Mouse (Mus musculus): ENCODE measurements around the gene Cox10.
A peak's percentile ranks its signal among the peaks of the same experiment; 100 is the strongest.
"Not testable (repeated sequence)": the region's sequence is repeated elsewhere in the genome, so short reads cannot be mapped to it uniquely, and the experiment has no call there.

The Cox10 gene

DNA sequence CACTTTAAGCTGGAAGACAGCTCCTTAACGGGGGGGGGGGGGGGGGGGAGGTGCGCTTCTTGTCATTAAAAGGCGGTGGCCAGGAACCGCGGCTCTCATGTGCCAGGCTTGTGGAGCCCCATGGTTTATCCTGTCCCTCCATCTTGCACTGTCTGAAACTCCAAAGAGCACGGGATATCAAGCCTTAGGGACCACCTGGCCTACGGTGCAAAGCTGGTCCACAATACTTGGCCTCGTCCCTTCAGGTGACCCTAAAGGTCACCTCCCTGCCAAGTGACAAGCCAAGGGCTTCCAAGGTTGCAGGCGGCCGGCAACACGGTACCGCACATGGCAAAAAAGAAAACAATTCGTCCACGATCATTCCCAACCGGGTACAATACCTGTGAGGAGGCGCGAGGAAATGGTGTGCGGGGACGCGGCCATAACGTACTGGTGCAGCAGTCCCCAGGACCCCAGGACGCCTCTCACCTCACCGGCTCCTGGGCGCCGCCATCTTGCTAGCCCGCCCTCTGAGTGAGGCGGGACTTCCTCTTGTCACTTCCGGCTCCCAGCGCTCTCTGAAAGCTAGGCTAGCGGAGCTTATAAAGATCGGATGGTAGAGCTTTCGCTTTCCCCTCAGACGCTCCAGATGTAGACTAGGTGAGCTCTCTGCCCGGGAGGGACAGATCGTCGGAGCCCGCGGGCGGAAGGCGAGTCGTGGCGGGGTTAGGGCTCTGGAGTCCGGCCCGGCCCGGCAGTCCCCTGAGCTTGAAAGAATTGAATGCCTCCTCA lies at the start of gene Cox10:
Gene Cox10, minus strand, starts transcription at position 513 of the 771 bp plus-strand sequence.
- DNase-seq (ENCODE audit: low read depth, low spot score) = peak; percentile 63

DNA sequence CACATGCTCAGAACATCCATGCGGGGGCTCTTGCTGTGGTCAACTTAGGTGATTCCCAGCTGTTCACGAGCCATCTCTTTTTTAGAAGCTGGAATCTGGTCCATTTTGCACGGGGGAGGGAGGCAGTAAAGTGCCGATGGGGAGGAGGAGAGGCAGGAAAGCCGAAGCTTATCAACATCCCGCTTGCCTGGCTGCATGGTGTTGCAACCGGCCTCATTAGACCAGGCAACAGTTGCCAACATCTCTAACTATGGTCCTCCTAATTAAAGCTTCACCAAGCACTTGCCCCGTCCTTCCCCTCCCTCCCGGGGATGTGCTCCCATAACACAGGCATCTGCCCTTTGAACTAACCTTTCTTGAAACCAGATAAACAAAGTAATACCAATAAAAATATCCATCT lies 48.7 kb upstream of the Cox10 start:
- no peak for DNase-seq (ENCODE audit: low read depth, low spot score)

DNA sequence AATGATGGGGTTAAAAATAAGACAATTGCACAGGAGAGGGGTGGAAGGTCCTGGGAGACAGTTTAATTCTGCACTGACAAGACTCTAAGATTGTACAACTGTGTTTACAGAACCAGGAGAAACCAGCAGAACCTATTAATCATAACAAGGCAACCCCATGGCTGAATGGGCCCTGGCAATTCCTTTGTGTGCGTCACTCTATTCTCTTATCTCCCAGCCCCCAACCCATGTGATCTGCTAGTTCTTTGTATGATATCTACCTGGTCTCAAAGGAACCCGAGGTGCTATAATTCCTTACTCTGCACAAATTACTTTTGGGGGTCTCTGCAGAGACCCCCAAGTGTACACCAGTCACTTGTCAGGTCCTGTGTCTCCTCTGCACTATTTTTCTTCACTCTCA lies 46.2 kb upstream of the Cox10 start:
- no peak for DNase-seq (ENCODE audit: low read depth, low spot score)

DNA sequence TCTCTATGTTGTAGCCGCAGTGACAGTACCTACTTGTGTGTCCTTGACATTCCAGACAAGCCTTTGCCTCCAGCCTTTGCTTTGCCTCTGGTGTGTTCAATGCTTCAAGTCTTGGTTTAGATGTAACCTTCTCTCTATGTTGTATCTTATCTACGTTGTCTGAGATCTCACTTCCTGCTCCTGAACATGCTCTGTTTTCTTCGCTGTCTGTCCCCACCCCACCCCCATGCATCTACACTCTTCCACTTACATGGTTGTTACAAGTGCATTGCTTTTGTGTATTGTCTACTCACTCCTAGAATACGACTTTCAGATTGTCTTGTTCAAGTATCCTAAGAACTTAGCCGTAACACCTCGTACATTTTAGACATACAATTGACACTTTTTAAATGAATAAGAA lies 43.9 kb upstream of the Cox10 start:
- DNase-seq (ENCODE audit: low read depth, low spot score) = not testable (repeated sequence)

DNA sequence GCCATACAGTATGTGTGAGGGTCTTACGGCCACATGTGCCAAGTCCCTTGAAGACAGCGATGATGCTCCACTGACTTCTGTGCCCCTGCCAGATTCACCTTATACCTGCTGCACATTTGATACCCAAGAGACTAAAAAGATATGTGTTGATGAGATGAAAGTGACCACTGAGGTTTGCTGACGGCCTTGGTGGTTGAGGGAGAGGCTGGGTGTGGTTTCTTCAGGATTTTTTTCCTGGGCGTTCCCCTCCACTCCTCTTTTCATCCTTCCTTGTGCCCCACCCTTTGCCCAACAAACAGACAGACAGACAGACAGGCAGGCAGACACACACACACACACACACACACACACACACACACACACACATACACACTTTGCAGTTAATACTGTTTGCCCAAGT lies 37.4 kb upstream of the Cox10 start:
- DNase-seq (ENCODE audit: low read depth, low spot score) = no peak

DNA sequence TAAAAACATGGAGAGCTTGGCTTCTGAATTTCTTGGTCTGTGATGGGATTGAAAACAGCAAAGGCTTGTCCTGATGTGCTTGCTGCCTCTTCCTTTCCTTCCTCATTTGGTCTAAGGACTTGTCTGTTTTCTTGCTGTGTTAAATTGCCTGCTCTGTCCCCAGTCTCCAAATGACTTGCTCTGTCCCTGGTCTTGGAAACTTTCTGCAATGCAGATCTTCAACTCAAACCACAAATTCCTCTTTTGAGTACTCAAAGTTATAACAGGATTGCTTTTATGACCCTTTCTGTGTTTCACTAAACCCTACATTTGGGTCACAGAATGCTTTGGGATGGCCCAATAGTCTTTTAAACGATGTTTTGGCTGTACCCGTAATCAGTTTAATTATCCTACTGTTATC lies 36.6 kb upstream of the Cox10 start:
- no peak for DNase-seq (ENCODE audit: low read depth, low spot score)

DNA sequence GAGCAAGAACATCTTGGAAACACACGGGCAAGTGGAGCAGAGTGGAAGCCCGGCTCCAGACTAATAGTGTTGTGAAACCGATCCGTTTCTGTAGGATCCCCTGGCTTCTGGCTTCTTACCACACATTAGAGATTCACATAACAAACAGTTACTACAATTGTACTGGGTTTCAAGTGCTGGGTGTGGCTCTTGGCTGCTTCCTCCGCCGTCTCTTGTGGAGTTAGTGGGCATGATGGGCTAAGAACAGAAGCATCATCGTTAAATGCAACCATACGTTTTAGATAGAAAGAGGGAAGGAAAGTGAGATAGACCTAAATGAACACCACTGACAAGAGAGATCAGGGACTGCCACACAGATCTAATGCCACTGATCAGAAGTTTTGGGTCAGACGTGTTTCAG lies 35.8 kb upstream of the Cox10 start:
- DNase-seq (ENCODE audit: low read depth, low spot score) = no peak

DNA sequence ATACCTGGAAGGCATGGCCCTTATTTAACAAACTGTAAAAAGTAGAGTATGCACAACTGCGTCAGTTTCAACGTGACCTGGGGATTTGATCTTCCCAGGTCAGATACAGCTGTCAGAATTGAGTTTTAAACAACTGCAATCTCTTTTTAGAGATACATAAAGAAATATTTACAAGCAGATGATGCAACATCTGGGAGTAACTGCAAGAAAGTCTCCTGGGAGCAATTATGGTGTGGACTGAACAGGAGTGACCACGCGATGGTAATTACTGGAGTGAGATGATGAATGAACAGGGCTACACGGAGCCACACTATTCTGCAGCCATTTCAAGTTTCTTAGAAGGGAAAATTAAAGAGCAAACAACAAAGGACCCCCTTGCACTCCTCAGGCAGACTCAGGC lies 20.8 kb upstream of the Cox10 start:
- no peak for DNase-seq (ENCODE audit: low read depth, low spot score)

DNA sequence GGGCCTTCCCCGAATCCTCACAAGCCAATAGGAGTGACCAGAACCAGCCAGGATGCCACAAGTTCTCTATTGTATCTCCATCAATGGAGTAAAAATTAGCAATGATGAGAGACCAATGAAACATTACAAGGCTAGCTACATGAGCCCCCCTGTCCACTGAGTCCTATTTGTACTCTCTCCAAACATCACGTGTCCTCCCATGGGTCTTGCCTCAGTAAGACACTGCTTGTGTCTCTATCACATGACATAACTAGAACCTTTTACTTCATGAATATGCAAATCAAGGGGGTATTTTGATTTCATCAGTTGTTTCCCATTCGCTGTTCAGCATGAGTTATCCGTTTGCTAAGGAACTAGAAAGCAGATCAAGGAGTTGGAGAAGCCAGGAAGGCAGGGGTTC lies 13.8 kb upstream of the Cox10 start:
- DNase-seq (ENCODE audit: low read depth, low spot score) = no peak

DNA sequence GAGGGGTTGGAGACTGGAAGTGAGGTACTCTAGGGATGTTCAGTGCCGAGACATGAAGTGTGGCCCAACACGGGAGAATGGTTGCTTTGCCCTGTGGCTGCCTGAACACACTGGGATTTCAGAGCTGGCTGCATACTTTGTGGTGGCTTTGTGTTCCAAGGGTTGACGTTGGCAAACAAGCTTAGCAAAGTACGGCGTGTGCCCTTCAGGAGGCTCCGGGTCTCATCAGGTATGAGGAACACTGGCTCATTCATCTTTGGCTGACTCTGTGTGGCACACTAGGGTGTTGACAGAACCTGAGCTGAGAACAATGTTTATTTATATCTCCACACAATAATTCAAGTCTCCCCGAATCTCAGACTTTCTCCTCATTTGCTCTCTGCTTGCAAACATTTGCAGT lies 11.9 kb upstream of the Cox10 start:
- DNase-seq (ENCODE audit: low read depth, low spot score) = no peak

DNA sequence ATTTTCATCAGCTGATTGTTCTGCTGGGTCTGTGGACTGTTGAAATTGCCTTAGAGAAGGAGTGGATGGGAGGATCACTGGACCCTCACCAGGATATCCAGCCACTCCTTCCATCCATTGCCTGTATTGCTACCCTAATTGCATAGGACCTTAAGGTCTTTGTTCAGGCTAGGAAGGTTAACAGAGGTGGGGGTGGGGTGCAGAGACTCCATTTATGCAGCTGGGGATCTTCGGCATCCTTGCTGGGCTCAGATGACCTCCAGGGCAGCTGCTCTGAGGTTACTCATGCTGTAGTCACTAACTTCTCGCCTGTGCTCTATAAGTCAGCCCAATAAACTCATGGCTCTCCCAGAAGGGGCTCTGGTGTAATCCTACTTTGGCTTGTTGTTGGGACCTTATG lies 10.4 kb upstream of the Cox10 start:
- peak; percentile 26 for DNase-seq (ENCODE audit: low read depth, low spot score)

DNA sequence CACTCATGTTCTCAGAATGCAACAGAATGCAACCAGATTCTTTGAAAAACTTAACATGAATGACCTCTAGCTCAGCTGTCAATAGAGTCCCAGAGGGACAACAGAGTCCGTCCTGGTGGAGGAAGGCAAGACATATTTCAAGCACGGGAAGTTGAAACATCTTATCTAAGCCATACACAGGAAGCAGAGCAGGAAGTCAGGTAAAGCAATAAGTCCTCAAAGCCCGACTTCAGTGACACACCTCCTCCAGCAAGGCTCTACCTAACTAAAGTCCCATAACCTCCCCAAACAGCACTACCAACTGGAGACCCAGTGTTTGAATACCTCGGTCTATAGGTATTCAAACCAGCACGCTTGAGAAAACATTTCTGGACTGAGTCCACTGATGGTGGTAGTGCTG lies 6.6 kb upstream of the Cox10 start:
- no peak for DNase-seq (ENCODE audit: low read depth, low spot score)

DNA sequence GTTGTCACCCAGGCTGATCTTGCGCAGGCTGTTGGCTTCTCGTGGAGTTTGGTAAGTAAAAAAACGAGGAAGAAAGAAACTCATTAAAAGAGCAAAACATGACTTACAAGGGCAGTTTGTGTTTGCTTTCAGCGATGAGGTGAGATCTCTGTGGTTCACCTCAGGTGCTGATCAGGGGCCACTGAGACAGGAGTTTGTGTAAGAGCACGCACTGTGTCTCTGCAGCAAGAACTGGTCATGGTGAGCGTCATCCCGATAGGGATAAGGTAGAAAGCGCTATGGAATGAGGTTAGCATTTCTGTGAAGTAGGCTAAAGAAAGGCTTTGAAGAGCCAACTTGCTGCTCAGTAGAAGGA lies 436 bp upstream of the Cox10 start:
- no peak for DNase-seq (ENCODE audit: low read depth, low spot score)

DNA sequence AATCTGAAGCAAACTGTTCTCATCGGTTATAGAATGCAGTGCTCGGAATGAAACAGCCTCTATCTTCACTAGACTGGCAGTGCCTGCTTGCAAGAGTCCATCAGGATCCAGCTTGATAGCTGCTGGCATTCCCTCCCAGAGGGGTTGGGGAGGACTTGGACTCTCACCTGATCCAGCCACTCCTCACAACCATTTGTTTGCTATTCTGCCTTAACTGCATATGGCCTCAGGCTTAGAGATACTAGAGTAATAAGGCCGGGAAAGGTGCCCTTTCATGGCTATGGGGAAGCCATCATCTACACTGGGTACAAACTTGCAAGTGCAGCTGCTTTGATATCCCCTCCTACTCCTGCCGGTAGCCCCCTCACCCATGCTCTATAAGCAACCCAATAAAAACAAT lies 3.1 kb downstream of the Cox10 start:
- DNase-seq (ENCODE audit: low read depth, low spot score) = no peak

DNA sequence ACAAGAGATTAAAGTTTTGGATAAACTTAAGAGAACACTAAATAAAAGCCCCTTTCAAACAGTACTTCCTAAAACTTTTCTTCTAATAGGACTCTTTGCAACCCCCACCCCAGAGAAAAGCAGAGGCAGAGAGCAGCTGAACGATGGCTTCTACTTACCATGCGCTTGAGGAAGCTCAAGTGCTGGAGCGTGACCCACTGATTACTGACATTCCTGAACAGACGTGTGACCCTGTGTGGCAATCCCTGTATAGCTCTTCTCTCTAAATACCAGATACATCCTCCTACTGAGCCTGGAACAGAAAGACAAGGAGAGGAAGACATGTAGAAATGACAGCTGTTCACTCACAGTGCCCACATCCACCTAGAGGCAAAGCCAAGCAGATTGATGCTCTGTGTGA lies 5.9 kb downstream of the Cox10 start:
- DNase-seq (ENCODE audit: low read depth, low spot score) = no peak

DNA sequence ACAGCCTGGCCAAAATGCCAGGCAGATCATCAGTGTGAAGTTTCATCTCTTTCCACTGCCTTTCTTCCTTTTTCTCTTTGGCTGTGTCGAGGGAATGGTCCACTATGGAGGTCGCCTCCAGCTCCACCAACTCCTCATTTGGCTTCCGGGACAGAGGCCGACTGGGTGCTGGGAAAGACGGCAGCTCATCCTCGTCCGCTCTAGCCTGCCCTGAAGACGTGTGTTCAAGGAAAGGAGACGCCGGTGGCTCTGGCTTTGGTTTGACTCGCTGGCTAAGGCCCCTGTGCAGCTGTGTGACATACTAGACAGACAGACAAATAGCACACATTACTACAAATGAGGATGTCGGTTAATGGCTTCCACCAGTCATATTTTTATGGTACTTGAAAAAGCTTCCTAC lies 7.7 kb downstream of the Cox10 start:
- DNase-seq (ENCODE audit: low read depth, low spot score) = no peak

DNA sequence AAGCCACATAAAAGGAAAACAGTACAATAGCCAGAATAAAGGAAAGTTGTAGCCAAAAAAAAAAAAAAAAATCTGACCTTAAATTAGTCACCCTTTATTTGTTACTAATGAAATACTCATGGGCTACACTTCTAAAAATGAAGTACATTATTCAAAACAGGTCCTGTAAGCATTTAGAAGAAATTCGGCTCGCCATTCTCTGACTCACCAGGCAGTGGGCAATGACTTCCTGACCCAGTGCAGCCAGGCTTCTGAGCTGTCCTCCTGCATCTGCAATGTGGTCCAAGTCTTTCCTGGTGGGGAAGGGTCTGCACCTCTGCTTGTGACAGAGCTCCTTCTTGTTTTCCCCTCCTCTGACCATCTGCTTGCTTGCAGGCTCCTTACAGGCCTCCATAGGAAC lies 13.3 kb downstream of the Cox10 start:
- no peak for DNase-seq (ENCODE audit: low read depth, low spot score)

DNA sequence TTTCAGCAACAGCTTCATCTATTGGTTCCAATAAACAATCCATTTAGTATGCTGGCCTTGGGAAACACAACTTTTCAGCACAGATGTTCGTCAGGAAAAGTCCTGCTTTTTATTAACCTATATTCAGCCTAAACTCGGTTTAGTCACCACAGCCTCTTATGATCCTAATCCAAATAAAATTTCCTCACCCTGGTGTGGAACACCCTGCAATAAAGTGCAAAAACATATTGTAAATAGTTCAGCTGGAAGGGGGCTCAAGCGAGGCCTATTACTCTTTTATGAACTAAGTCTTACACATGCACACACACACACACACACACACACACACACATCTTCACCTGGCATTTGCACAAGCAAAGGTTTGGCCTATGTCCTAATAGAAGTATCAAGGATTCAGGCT lies 16.1 kb downstream of the Cox10 start:
- no peak for DNase-seq (ENCODE audit: low read depth, low spot score)

DNA sequence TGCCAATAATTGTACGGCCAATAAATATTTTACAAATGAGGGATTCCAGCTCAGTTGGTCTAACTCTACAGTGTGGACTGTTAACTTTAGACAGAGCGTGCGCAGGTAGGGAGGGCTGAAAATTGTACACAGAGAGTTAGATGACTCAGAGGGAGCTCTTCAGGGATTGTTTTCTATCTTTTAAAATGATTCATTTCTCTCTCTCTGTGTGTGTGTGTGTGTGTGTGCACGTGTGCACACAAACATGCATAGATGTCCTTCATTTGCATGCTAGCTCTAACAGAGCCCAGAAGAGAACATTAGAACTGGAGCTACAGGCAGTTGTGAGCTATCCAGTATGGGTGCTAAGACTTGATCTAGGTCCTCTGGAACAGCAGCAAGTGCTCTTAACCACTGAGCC lies 17.0 kb downstream of the Cox10 start:
- no peak for DNase-seq (ENCODE audit: low read depth, low spot score)

DNA sequence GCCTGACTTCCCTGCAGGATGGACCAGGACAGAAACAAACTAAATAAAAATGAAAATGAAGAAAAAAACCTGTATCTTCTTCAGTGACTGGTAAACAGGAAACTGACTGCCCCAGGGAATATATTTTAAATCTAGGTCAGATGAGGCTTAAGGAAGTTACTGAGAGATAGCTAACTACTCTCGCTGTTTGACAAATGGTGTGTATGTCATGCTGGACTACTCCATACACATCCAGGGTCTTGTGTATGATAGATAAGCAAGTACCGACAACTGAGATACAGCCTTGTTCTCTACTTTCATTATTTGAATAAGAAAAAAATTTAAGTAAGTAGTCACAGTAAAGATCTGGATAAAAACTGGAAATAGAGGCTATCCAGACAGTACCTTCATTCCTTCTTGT lies 20.0 kb downstream of the Cox10 start:
- DNase-seq (ENCODE audit: low read depth, low spot score) = no peak

DNA sequence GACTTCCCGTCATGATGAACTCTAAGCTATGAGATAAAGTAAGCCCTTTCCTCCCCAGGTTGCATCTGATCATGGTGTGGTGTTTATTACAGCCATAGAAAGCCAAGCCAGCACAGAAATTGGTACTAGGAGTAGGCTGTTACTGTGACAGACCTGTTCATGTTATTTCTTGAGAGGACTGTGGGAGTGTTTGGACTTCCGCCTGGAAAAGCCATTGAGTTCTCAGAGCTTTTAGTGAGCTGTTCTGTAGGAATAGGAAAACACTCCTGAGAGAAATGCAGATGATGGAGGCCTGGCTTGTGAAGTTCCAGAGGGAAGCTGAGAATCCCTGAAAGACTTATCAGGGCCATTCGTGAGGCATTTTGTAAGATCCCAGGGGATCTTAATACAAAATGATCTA lies 20.8 kb downstream of the Cox10 start:
- no peak for DNase-seq (ENCODE audit: low read depth, low spot score)

DNA sequence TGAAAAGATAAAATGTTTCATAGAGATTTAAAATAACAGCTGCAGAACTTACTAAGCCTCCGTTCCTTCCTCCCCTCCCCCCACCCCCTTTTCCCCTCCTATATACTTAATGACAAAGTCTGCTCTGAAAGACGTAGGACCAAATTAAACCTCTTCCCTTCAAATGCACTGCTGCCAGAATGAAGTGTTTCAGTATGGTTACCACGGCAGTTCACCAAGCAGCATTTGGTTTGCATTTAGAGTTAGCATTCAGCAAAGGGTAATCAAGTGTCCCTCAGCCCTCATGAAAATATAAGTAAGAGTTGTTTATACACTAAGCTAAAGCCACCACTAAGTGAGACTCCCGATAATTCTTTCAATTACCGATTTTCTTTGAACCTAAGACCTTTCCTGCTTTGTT lies 25.9 kb downstream of the Cox10 start:
- no peak for DNase-seq (ENCODE audit: low read depth, low spot score)

DNA sequence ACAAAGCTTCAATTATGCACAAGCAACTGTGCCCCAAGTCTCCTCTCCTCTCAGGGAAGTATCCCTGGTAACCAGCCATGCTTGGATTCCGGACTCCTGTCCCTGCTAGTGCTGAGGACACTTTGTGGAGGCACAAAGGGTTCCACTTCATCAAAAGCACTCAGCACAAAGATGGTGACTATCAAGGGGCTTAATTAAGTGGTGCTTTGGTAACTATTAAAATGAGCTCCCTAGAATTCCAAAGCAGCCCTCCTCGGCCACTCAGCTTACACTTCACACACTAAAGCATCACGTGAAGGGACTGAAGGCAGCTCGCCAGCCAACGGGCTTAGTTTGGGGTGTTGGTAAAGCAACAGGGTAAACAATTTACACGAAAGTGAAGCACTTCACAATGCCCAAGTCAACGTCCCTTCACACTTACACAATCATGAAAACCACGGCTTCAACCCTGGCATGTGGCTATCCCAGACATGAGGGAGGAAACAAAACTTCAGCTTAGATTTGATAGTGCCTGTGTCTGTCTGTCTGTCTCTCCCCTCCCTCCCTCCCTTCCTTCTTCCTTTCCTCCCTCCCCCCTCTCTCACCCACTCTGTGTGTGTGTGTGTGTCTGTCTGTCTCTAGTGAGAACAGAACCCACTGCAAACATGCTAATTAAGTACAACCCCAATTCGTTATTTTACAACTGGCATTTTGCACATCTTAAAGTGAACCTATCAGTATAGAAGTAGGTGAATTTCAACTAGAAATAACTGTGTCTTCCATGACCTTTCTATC lies 27.9 kb downstream of the Cox10 start:
- DNase-seq (ENCODE audit: low read depth, low spot score) = no peak

DNA sequence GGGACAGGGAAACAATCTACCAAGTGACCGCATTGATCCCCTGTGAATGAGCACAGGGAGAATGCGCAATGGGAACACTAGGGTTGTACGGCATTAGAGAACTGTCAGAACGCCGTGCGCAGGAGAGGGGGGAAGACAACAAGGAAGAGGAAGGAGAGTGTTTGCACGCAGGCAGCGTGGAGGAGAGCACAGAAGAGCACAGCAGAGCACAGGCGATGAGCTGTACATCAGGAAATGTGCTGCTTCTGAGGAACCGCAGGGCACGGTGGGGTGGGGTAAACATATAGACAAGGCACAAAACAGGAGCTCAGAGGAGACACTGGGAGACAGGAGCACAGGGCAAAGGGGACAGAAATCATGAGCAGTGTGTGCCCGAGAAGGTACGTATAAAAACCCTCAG lies 31.8 kb downstream of the Cox10 start:
- no peak for DNase-seq (ENCODE audit: low read depth, low spot score)

All from WW6 (cell line).